Mouse (Mus musculus): Measurements from ENCODE around the gene Tmed6.

- TF ChIP-seq POLR2A (IDR thresholded peaks at IDR 0.05; ENCODE audit: control insufficient read depth, extremely low read depth, insufficient read depth, low read length, poor library complexity) (no peak), CTCF (IDR thresholded peaks at IDR 0.05; ENCODE audit: borderline replicate concordance, control insufficient read depth, extremely low read depth, insufficient read depth, low read length, poor library complexity) (no peak)
These were observed at the start of gene Tmed6 for GRCm38 (mm10) chr8:107065511-107066496.

Measured in thymus, adult 2 months (tissue).